ENCODE assay signal across 12 mouse cellular contexts in genomic region chr9:51312554-51313317, GRCm38 (mm10). TPM values are rescaled to one million over a fixed set of nuclear protein-coding genes. Genes with fewer than 3 reads are reported as not detected.
DNase-seq lines count a peak whose midpoint lies in the region; ATAC-seq and TF ChIP-seq lines count a peak whose summit lies in the region.
"Had no signal": no experiment of that assay in that cellular context is flagged by ENCODE, and none has a peak within 500 bp of the region (broad histone marks: within the 10 kb centered on the region; RNA-seq: fewer than 3 reads in every experiment).

No protein-coding gene starts in this region.

- H3K4me1 ChIP-seq in hindbrain, embryonic 15.5 days (replicated peaks) = no peaks in the 10 kb centered on the region
- H3K4me1 ChIP-seq in hindbrain, embryonic 11.5 days (replicated peaks; ENCODE audit: control insufficient read depth, insufficient read depth, low read length) = no peaks in the 10 kb centered on the region
- H3K4me1 ChIP-seq in lung, embryonic 14.5 days (ENCODE audit: insufficient read depth) = peaks cover 21% of the 10 kb centered on the region
- H3K4me1 ChIP-seq in stomach, postnatal 0 days (replicated peaks; ENCODE audit: control insufficient read depth, insufficient read depth) = no peaks in the 10 kb centered on the region
- H3K4me1 ChIP-seq: heart, embryonic 10.5 days had no signal

- H3K4me3 ChIP-seq in hindbrain, embryonic 15.5 days = no peak overlapping the region
- no peak overlapping the region for H3K4me3 ChIP-seq in hindbrain, embryonic 11.5 days (ENCODE audit: low read depth, low read length)
- no peak overlapping the region for H3K4me3 ChIP-seq in lung, embryonic 14.5 days (ENCODE audit: low read depth, low read length)
- H3K4me3 ChIP-seq in stomach, postnatal 0 days (ENCODE audit: low read depth, low read length) = no peak overlapping the region
- H3K4me3 ChIP-seq: heart, embryonic 10.5 days had no signal

- no peak for DNase-seq in hindbrain, embryonic 11.5 days (ENCODE audit: low spot score)
- DNase-seq in ovary, adult 18-20 months (ENCODE audit: low spot score) = peak; percentile 14
- no peak for DNase-seq in ovary, postnatal 14 days (ENCODE audit: low spot score)
- peak; percentile 90 for DNase-seq in lung, embryonic 14.5 days
- peak; percentile 34 for DNase-seq in stomach, postnatal 0 days (ENCODE audit: low spot score)
- DNase-seq in natural killer cell, adult 2 months (ENCODE audit: low spot score in 2 of 2) = no peak
- DNase-seq in cerebellum, postnatal 10 days = no peak
- DNase-seq: adrenal gland, postnatal 14 days; thymus, postnatal 36 days had no signal

- no peak for TF ChIP-seq CTCF in lung, embryonic 14.5 days (IDR thresholded peaks at IDR 0.05; ENCODE audit: low read depth)
- TF ChIP-seq CTCF in stomach, postnatal 0 days (IDR thresholded peaks at IDR 0.05; ENCODE audit: low read depth) = no peak

- H3K36me3 ChIP-seq in hindbrain, embryonic 15.5 days = no peaks in the 10 kb centered on the region
- no peaks in the 10 kb centered on the region for H3K36me3 ChIP-seq in hindbrain, embryonic 11.5 days (ENCODE audit: control insufficient read depth, insufficient read depth, low read length)
- H3K36me3 ChIP-seq in lung, embryonic 14.5 days (ENCODE audit: insufficient read depth) = no peaks in the 10 kb centered on the region
- no peaks in the 10 kb centered on the region for H3K36me3 ChIP-seq in stomach, postnatal 0 days (ENCODE audit: control insufficient read depth, insufficient read depth, low read length)
- H3K36me3 ChIP-seq: heart, embryonic 10.5 days had no signal

- 57% methylated on average over 18 of the region's 18 CpGs for WGBS in hindbrain, embryonic 15.5 days
- 75% methylated on average over 18 of the region's 18 CpGs for WGBS in hindbrain, embryonic 11.5 days
- WGBS in lung, embryonic 14.5 days = 28% methylated on average over 18 of the region's 18 CpGs
- WGBS in stomach, postnatal 0 days = 17% methylated on average over 18 of the region's 18 CpGs

- no peak for TF ChIP-seq EP300 in stomach, postnatal 0 days (optimal IDR thresholded peaks at IDR 0.05)

- no peaks in the 10 kb centered on the region for H3K27me3 ChIP-seq in hindbrain, embryonic 15.5 days
- H3K27me3 ChIP-seq in hindbrain, embryonic 11.5 days (ENCODE audit: control insufficient read depth, insufficient read depth, low read length) = no peaks in the 10 kb centered on the region
- no peaks in the 10 kb centered on the region for H3K27me3 ChIP-seq in lung, embryonic 14.5 days (ENCODE audit: insufficient read depth, low read length)
- H3K27me3 ChIP-seq in stomach, postnatal 0 days (ENCODE audit: control insufficient read depth, insufficient read depth, low read length) = no peaks in the 10 kb centered on the region

- H3K27ac ChIP-seq in hindbrain, embryonic 15.5 days (replicated peaks) = no peak overlapping the region
- no peak overlapping the region for H3K27ac ChIP-seq in hindbrain, embryonic 11.5 days (ENCODE audit: low read depth, low read length)
- H3K27ac ChIP-seq in lung, embryonic 14.5 days (ENCODE audit: low read depth) = peak overlapping the region; percentile 78
- H3K27ac ChIP-seq in stomach, postnatal 0 days (replicated peaks) = no peak overlapping the region
- H3K27ac ChIP-seq: heart, embryonic 10.5 days had no signal

- no peak for ATAC-seq in hindbrain, embryonic 15.5 days (ENCODE audit: low FRiP score, low read depth)
- no peak for ATAC-seq in hindbrain, embryonic 11.5 days (ENCODE audit: low FRiP score)
- peak; percentile 94 for ATAC-seq in lung, embryonic 14.5 days (ENCODE audit: insufficient read depth)
- ATAC-seq in stomach, postnatal 0 days (ENCODE audit: low FRiP score, low TSS enrichment) = peak; percentile 68; the same call in 1 of the 2 replicates
- ATAC-seq: Patski had no signal

- peak overlapping the region; percentile 31; the same call in 1 of the 2 replicates for H3K4me2 ChIP-seq in hindbrain, embryonic 15.5 days
- no peak overlapping the region for H3K4me2 ChIP-seq in hindbrain, embryonic 11.5 days (replicated peaks; ENCODE audit: low read depth, low read length)
- H3K4me2 ChIP-seq in lung, embryonic 14.5 days = peak overlapping the region; percentile 27; the same call in 1 of the 2 replicates
- peak overlapping the region; percentile 50 for H3K4me2 ChIP-seq in stomach, postnatal 0 days (replicated peaks; ENCODE audit: low read depth)

- no peaks in the 10 kb centered on the region for H3K9me3 ChIP-seq in hindbrain, embryonic 15.5 days
- H3K9me3 ChIP-seq in hindbrain, embryonic 11.5 days (ENCODE audit: control insufficient read depth, low read length) = no peaks in the 10 kb centered on the region
- no peaks in the 10 kb centered on the region for H3K9me3 ChIP-seq in lung, embryonic 14.5 days (ENCODE audit: low read depth, low read length)
- H3K9me3 ChIP-seq in stomach, postnatal 0 days (ENCODE audit: control insufficient read depth, low read length) = no peaks in the 10 kb centered on the region
- H3K9me3 ChIP-seq: heart, embryonic 10.5 days had no signal

- H3K9ac ChIP-seq in hindbrain, embryonic 15.5 days = no peak overlapping the region
- no peak overlapping the region for H3K9ac ChIP-seq in hindbrain, embryonic 11.5 days (ENCODE audit: low read depth, low read length)
- no peak overlapping the region for H3K9ac ChIP-seq in lung, embryonic 14.5 days
- H3K9ac ChIP-seq in stomach, postnatal 0 days (ENCODE audit: low read length) = no peak overlapping the region

RNA-seq across cellular contexts. Expression of gene 1810046K07Rik, which starts 16.0 kb away (rescaled TPM):
- not detected in 2 replicates for polyA plus RNA-seq in hindbrain, embryonic 15.5 days (2015; fragmentation: Nextera tagmentation; extraction: Ambion mirVana)
- polyA plus RNA-seq in hindbrain, embryonic 11.5 days (2014; fragmentation: Nextera tagmentation; extraction: Ambion mirVana) = not detected in 2 replicates
- polyA plus RNA-seq in lung, embryonic 14.5 days (2014; fragmentation: Nextera tagmentation; extraction: Ambion mirVana) = not detected in 2 replicates
- polyA plus RNA-seq in stomach, postnatal 0 days (2015; fragmentation: Nextera tagmentation; extraction: Ambion mirVana) = 0.23 and 0.27 TPM in 2 replicates
- polyA plus RNA-seq: heart, embryonic 10.5 days; Patski had no signal

RNA-seq across cellular contexts. Expression of gene Colca2, which starts 34.4 kb away (rescaled TPM):
- polyA plus RNA-seq in hindbrain, embryonic 15.5 days (2015; fragmentation: Nextera tagmentation; extraction: Ambion mirVana) = 1.0 and 1.4 TPM in 2 replicates
- 1.6 and 1.8 TPM in 2 replicates for polyA plus RNA-seq in hindbrain, embryonic 11.5 days (2014; fragmentation: Nextera tagmentation; extraction: Ambion mirVana)
- polyA plus RNA-seq in lung, embryonic 14.5 days (2014; fragmentation: Nextera tagmentation; extraction: Ambion mirVana) = 4.9 and 6.0 TPM in 2 replicates
- polyA plus RNA-seq in stomach, postnatal 0 days (2015; fragmentation: Nextera tagmentation; extraction: Ambion mirVana) = 11.1 and 11.2 TPM in 2 replicates

Comparison
In these comparisons a context has a peak if more than half of its experiments do, and no peak if none do; other contexts are left out.
1. DNase-seq: peak in ovary, adult 18-20 months (single experiment), lung, embryonic 14.5 days (single experiment) and stomach, postnatal 0 days (single experiment); none in hindbrain, embryonic 11.5 days (single experiment), ovary, postnatal 14 days (single experiment), natural killer cell, adult 2 months (0 of 2) and cerebellum, postnatal 10 days (0 of 2).
2. ATAC-seq: peak in lung, embryonic 14.5 days (single experiment) and stomach, postnatal 0 days (single experiment); none in hindbrain, embryonic 15.5 days (single experiment) and hindbrain, embryonic 11.5 days (single experiment).